ENCODE assay signal across 25 mouse cellular contexts in genomic region chr5:104327876-104328275, GRCm38 (mm10). TPM values are rescaled to one million over a fixed set of nuclear protein-coding genes. Genes with fewer than 3 reads are reported as not detected.
A peak's percentile ranks its signal among the peaks of the same experiment; 100 is the strongest.
DNase-seq lines count a peak whose midpoint lies in the region; ATAC-seq and TF ChIP-seq lines count a peak whose summit lies in the region.
"Had no signal": no experiment of that assay in that cellular context is flagged by ENCODE, and none has a peak within 500 bp of the region (broad histone marks: within the 10 kb centered on the region; RNA-seq: fewer than 3 reads in every experiment).

No protein-coding gene starts in this region.

- no peak overlapping the region for H3K9ac ChIP-seq in forebrain, embryonic 11.5 days (ENCODE audit: low read length)
- no peak overlapping the region for H3K9ac ChIP-seq in forebrain, embryonic 14.5 days (ENCODE audit: low read length)
- H3K9ac ChIP-seq in hindbrain, embryonic 14.5 days, result no peak overlapping the region
- H3K9ac ChIP-seq in hindbrain, embryonic 16.5 days (ENCODE audit: low read depth, low read length), result no peak overlapping the region
- no peak overlapping the region for H3K9ac ChIP-seq in lung, embryonic 14.5 days
- H3K9ac ChIP-seq in embryonic facial prominence, embryonic 12.5 days, result no peak overlapping the region; the same call in 1 of the 2 replicates
- H3K9ac ChIP-seq: limb, embryonic 15.5 days; liver, embryonic 14.5 days; neural tube, embryonic 13.5 days had no signal

- H3K36me3 ChIP-seq in forebrain, embryonic 11.5 days (ENCODE audit: control insufficient read depth, insufficient read depth, low read length), result no peaks in the 10 kb centered on the region
- H3K36me3 ChIP-seq in forebrain, embryonic 14.5 days (ENCODE audit: control insufficient read depth, insufficient read depth, low read length), result no peaks in the 10 kb centered on the region
- H3K36me3 ChIP-seq in hindbrain, embryonic 14.5 days (replicated peaks; ENCODE audit: control insufficient read depth, insufficient read depth), result no peaks in the 10 kb centered on the region
- H3K36me3 ChIP-seq in hindbrain, embryonic 16.5 days (ENCODE audit: control insufficient read depth, insufficient read depth, low read length), result no peaks in the 10 kb centered on the region
- no peaks in the 10 kb centered on the region for H3K36me3 ChIP-seq in lung, embryonic 14.5 days (ENCODE audit: insufficient read depth)
- peaks cover 6% of the 10 kb centered on the region; the same call in 1 of the 2 replicates for H3K36me3 ChIP-seq in embryonic facial prominence, embryonic 12.5 days
- H3K36me3 ChIP-seq: G1E; limb, embryonic 15.5 days; neural tube, embryonic 13.5 days had no signal

- H3K27ac ChIP-seq in forebrain, embryonic 11.5 days (ENCODE audit: low read depth, low read length), result no peak overlapping the region
- H3K27ac ChIP-seq in forebrain, embryonic 14.5 days (ENCODE audit: low read depth, low read length), result no peak overlapping the region
- H3K27ac ChIP-seq in hindbrain, embryonic 14.5 days, result no peak overlapping the region
- H3K27ac ChIP-seq in hindbrain, embryonic 16.5 days (ENCODE audit: low read depth, low read length), result no peak overlapping the region
- H3K27ac ChIP-seq in lung, embryonic 14.5 days (ENCODE audit: low read depth), result no peak overlapping the region
- no peak overlapping the region for H3K27ac ChIP-seq in embryonic facial prominence, embryonic 12.5 days
- H3K27ac ChIP-seq: limb, embryonic 15.5 days; liver, embryonic 14.5 days; neural tube, embryonic 13.5 days had no signal

- no peaks in the 10 kb centered on the region for H3K4me1 ChIP-seq in forebrain, embryonic 11.5 days (replicated peaks; ENCODE audit: control insufficient read depth, insufficient read depth, low read length)
- H3K4me1 ChIP-seq in forebrain, embryonic 14.5 days (ENCODE audit: control insufficient read depth, insufficient read depth, low read length), result no peaks in the 10 kb centered on the region
- H3K4me1 ChIP-seq in hindbrain, embryonic 14.5 days (replicated peaks; ENCODE audit: control insufficient read depth, insufficient read depth, low read length), result no peaks in the 10 kb centered on the region
- H3K4me1 ChIP-seq in hindbrain, embryonic 16.5 days (ENCODE audit: control insufficient read depth, insufficient read depth, low read depth, low read length), result no peaks in the 10 kb centered on the region
- no peaks in the 10 kb centered on the region for H3K4me1 ChIP-seq in lung, embryonic 14.5 days (ENCODE audit: insufficient read depth)
- no peaks in the 10 kb centered on the region for H3K4me1 ChIP-seq in embryonic facial prominence, embryonic 12.5 days
- H3K4me1 ChIP-seq: limb, embryonic 15.5 days; neural tube, embryonic 13.5 days had no signal

- DNase-seq in forebrain, embryonic 11.5 days (ENCODE audit: low spot score), result no peak
- no peak for DNase-seq in forebrain, embryonic 14.5 days (ENCODE audit: low spot score)
- DNase-seq in hindbrain, embryonic 14.5 days (ENCODE audit: low spot score), result no peak
- no peak for DNase-seq in lung, embryonic 14.5 days
- no peak for DNase-seq in lung, postnatal 10 days
- DNase-seq in adipocyte (ENCODE audit: low spot score), result no peak
- DNase-seq: adrenal gland, postnatal 10 days; cerebellum, adult 9-10 months; embryo, embryonic 11 days; gastrocnemius, postnatal 10 days; heart, postnatal 14 days; kidney, postnatal 4 days; lung, adult 2 months; thymus, adult 2 months; thymus, postnatal 36 days had no signal

- H3K9me3 ChIP-seq in forebrain, embryonic 11.5 days (ENCODE audit: control insufficient read depth, low read length), result no peaks in the 10 kb centered on the region
- H3K9me3 ChIP-seq in forebrain, embryonic 14.5 days (replicated peaks; ENCODE audit: control insufficient read depth, low read length), result no peaks in the 10 kb centered on the region
- no peaks in the 10 kb centered on the region for H3K9me3 ChIP-seq in hindbrain, embryonic 14.5 days (ENCODE audit: control insufficient read depth, low read length)
- H3K9me3 ChIP-seq in hindbrain, embryonic 16.5 days (ENCODE audit: control insufficient read depth, low read length), result no peaks in the 10 kb centered on the region
- H3K9me3 ChIP-seq in lung, embryonic 14.5 days (ENCODE audit: low read depth, low read length), result no peaks in the 10 kb centered on the region
- H3K9me3 ChIP-seq in embryonic facial prominence, embryonic 12.5 days, result no peaks in the 10 kb centered on the region
- H3K9me3 ChIP-seq: limb, embryonic 15.5 days; neural tube, embryonic 13.5 days had no signal

- TF ChIP-seq CTCF in lung, embryonic 14.5 days (IDR thresholded peaks at IDR 0.05; ENCODE audit: low read depth), result no peak

- no peaks in the 10 kb centered on the region for H3K27me3 ChIP-seq in forebrain, embryonic 11.5 days (ENCODE audit: control insufficient read depth, insufficient read depth, low read length)
- no peaks in the 10 kb centered on the region for H3K27me3 ChIP-seq in forebrain, embryonic 14.5 days (replicated peaks; ENCODE audit: control insufficient read depth, insufficient read depth, low read length)
- no peaks in the 10 kb centered on the region for H3K27me3 ChIP-seq in hindbrain, embryonic 14.5 days (ENCODE audit: control insufficient read depth, insufficient read depth, low read length)
- H3K27me3 ChIP-seq in hindbrain, embryonic 16.5 days (replicated peaks; ENCODE audit: control insufficient read depth, insufficient read depth, low read length), result no peaks in the 10 kb centered on the region
- H3K27me3 ChIP-seq in lung, embryonic 14.5 days (ENCODE audit: insufficient read depth, low read length), result no peaks in the 10 kb centered on the region
- peaks cover 6% of the 10 kb centered on the region; the same call in 1 of the 2 replicates for H3K27me3 ChIP-seq in embryonic facial prominence, embryonic 12.5 days
- H3K27me3 ChIP-seq: neural tube, embryonic 13.5 days had no signal

- no peak overlapping the region for H3K4me2 ChIP-seq in forebrain, embryonic 11.5 days (ENCODE audit: low read depth, low read length, severe bottlenecking)
- no peak overlapping the region for H3K4me2 ChIP-seq in forebrain, embryonic 14.5 days (ENCODE audit: low read length)
- H3K4me2 ChIP-seq in hindbrain, embryonic 14.5 days (replicated peaks), result no peak overlapping the region
- H3K4me2 ChIP-seq in hindbrain, embryonic 16.5 days (ENCODE audit: low read length), result no peak overlapping the region
- H3K4me2 ChIP-seq in lung, embryonic 14.5 days, result no peak overlapping the region
- H3K4me2 ChIP-seq in embryonic facial prominence, embryonic 12.5 days (replicated peaks), result no peak overlapping the region
- H3K4me2 ChIP-seq: limb, embryonic 15.5 days; neural tube, embryonic 13.5 days had no signal

- no peak overlapping the region for H3K4me3 ChIP-seq in forebrain, embryonic 11.5 days (ENCODE audit: low read depth, low read length)
- no peak overlapping the region for H3K4me3 ChIP-seq in forebrain, embryonic 14.5 days (ENCODE audit: low read depth, low read length)
- H3K4me3 ChIP-seq in hindbrain, embryonic 14.5 days (replicated peaks; ENCODE audit: low read length), result no peak overlapping the region
- no peak overlapping the region for H3K4me3 ChIP-seq in hindbrain, embryonic 16.5 days (ENCODE audit: low read length)
- no peak overlapping the region for H3K4me3 ChIP-seq in lung, embryonic 14.5 days (ENCODE audit: low read depth, low read length)
- H3K4me3 ChIP-seq in embryonic facial prominence, embryonic 12.5 days, result no peak overlapping the region
- H3K4me3 ChIP-seq: limb, embryonic 15.5 days; neural tube, embryonic 13.5 days had no signal

- peak; percentile 4; the same call in 1 of the 2 replicates for ATAC-seq in forebrain, embryonic 11.5 days (replicated peaks; ENCODE audit: low FRiP score)
- ATAC-seq in forebrain, embryonic 14.5 days, result no peak
- ATAC-seq in hindbrain, embryonic 14.5 days (ENCODE audit: low FRiP score), result 0 out of 2 replicates have a peak, but pooled peaks have one; percentile 6
- no peak for ATAC-seq in hindbrain, embryonic 16.5 days
- 0 out of 2 replicates have a peak, but pooled peaks have one; percentile 35 for ATAC-seq in lung, embryonic 14.5 days (ENCODE audit: insufficient read depth)
- ATAC-seq in embryonic facial prominence, embryonic 12.5 days (ENCODE audit: insufficient number of reproducible peaks, insufficient read depth, low FRiP score, low TSS enrichment), result 0 out of 2 replicates have a peak, but pooled peaks have one; percentile 69
- ATAC-seq: intestine, postnatal 0 days had no signal

RNA-seq across cellular contexts. Expression of gene Mepe, which starts 2.7 kb away (rescaled TPM):
- not detected in 2 replicates for polyA plus RNA-seq in forebrain, embryonic 11.5 days (2014; fragmentation: Nextera tagmentation; extraction: Ambion mirVana)
- not detected in 2 replicates for polyA plus RNA-seq in forebrain, embryonic 14.5 days (2014; fragmentation: Nextera tagmentation; extraction: Ambion mirVana)
- polyA plus RNA-seq in hindbrain, embryonic 14.5 days (2014; fragmentation: Nextera tagmentation; extraction: Ambion mirVana), result not detected in 2 replicates
- not detected in 2 replicates for polyA plus RNA-seq in hindbrain, embryonic 16.5 days (2015; fragmentation: Nextera tagmentation; extraction: Ambion mirVana)
- polyA plus RNA-seq in lung, embryonic 14.5 days (2014; fragmentation: Nextera tagmentation; extraction: Ambion mirVana), result not detected in 2 replicates
- polyA plus RNA-seq in embryonic facial prominence, embryonic 12.5 days (2016; fragmentation: Nextera tagmentation; extraction: Ambion mirVana), result not detected in 2 replicates
- polyA plus RNA-seq: G1E; gonadal fat pad, adult 2 months; heart, embryonic 14.5 days; intestine, postnatal 0 days; kidney, embryonic 14.5 days; liver, embryonic 14.5 days; lung, adult 2 months; neural tube, embryonic 13.5 days; thymus, adult 2 months had no signal

RNA-seq across cellular contexts. Expression of gene Ibsp, which starts 28.9 kb away (rescaled TPM):
- not detected in 2 replicates for polyA plus RNA-seq in forebrain, embryonic 11.5 days (2014; fragmentation: Nextera tagmentation; extraction: Ambion mirVana)
- polyA plus RNA-seq in forebrain, embryonic 14.5 days (2014; fragmentation: Nextera tagmentation; extraction: Ambion mirVana), result 0.41 and 0.82 TPM in 2 replicates
- polyA plus RNA-seq in hindbrain, embryonic 14.5 days (2014; fragmentation: Nextera tagmentation; extraction: Ambion mirVana), result not detected in 2 replicates
- 0.59 and 8.9 TPM in 2 replicates for polyA plus RNA-seq in hindbrain, embryonic 16.5 days (2015; fragmentation: Nextera tagmentation; extraction: Ambion mirVana)
- 3.0 and 3.9 TPM in 2 replicates for polyA plus RNA-seq in lung, embryonic 14.5 days (2014; fragmentation: Nextera tagmentation; extraction: Ambion mirVana)
- polyA plus RNA-seq in embryonic facial prominence, embryonic 12.5 days (2016; fragmentation: Nextera tagmentation; extraction: Ambion mirVana), result 0.46 and 0.64 TPM in 2 replicates
- polyA plus RNA-seq: G1E; gonadal fat pad, adult 2 months; heart, embryonic 14.5 days; intestine, postnatal 0 days; kidney, embryonic 14.5 days; lung, adult 2 months had no signal

Comparison
In these comparisons a context has a peak if more than half of its experiments do, and no peak if none do; other contexts are left out.
1. ATAC-seq: peak in forebrain, embryonic 11.5 days (single experiment), hindbrain, embryonic 14.5 days (single experiment), lung, embryonic 14.5 days (single experiment) and embryonic facial prominence, embryonic 12.5 days (single experiment); none in forebrain, embryonic 14.5 days (single experiment) and hindbrain, embryonic 16.5 days (single experiment).